Mouse (Mus musculus) heart, embryonic 16.5 days (tissue): ENCODE measurements around the gene Slc7a1. TPM values are rescaled to one million over a fixed set of nuclear protein-coding genes. Genes with fewer than 3 reads are reported as not detected.
A peak's percentile ranks its signal among the peaks of the same experiment; 100 is the strongest.

Source experiments
- ATAC-seq: fragments of 200-750 bp; cut with Nextera tagmentation; replicated peaks from 2 replicates; pipeline ENCODE4 v1.8.0; 2017; ENCODE audit warnings: moderate number of reproducible peaks; ENCODE audit not compliant: insufficient read depth, low FRiP score; ENCODE audit errors: extremely low read depth
- H3K27ac ChIP-seq: fragments of 300-500 bp; sonication (generic); 2 replicates; pipeline ENCODE4 v1.5.1; 2014; ENCODE audit warnings: mild to moderate bottlenecking, low read length, control low read depth, moderate library complexity
- H3K27me3 ChIP-seq: fragments of 300-500 bp; sonication (generic); 2 replicates; pipeline ENCODE4 v1.6.1; 2014; ENCODE audit warnings: low read length, mixed read lengths; ENCODE audit not compliant: control insufficient read depth, insufficient read depth
- H3K36me3 ChIP-seq: fragments of 300-500 bp; sonication (generic); 2 replicates; pipeline ENCODE4 v1.6.1; 2014; ENCODE audit not compliant: control insufficient read depth, insufficient read depth
- H3K4me1 ChIP-seq: fragments of 300-500 bp; sonication (generic); 2 replicates; pipeline ENCODE4 v1.6.1; 2014; ENCODE audit warnings: low read length, mixed read lengths; ENCODE audit not compliant: control insufficient read depth, insufficient read depth
- H3K4me2 ChIP-seq: fragments of 300-500 bp; sonication (generic); 2 replicates; pipeline ENCODE4 v1.6.1; 2014; ENCODE audit warnings: low read depth, mild to moderate bottlenecking, control low read depth, low read length
- H3K4me3 ChIP-seq: fragments of 300-500 bp; sonication (generic); 2 replicates; pipeline ENCODE4 v1.5.1; 2014; ENCODE audit warnings: mild to moderate bottlenecking, control low read depth, low read length
- H3K9ac ChIP-seq: fragments of 300-500 bp; sonication (generic); 2 replicates; pipeline ENCODE4 v1.6.1; 2014; ENCODE audit warnings: low read length, control low read depth
- H3K9me3 ChIP-seq: fragments of 300-500 bp; sonication (generic); replicated peaks from 2 replicates; pipeline ENCODE4 v1.6.1; 2016; ENCODE audit warnings: low read length; ENCODE audit not compliant: control insufficient read depth
- WGBS: fragments of 180-500 bp; shearing (Covaris S2); extraction: QIAGEN DNeasy Blood & Tissue Kit; methylation state at CpG from one replicate; pipeline ENCODE4 v1.1.7; 2014; 5-methylcytosine and 5-hydroxymethylcytosine counted together
- polyA plus RNA-seq: library from polyadenylated mRNA; unstranded; fragments of >200 nt; fragmentation: Nextera tagmentation; extraction: Ambion mirVana; gene quantifications from 2 replicates; pipeline ENCODE4 v1.2.1, GENCODE M21; 2015

The Slc7a1 gene
- polyA plus RNA-seq, 1 experiment from 2014 or later: 15.7 TPM

- WGBS: 25% methylated on average over 8 of the region's 8 CpGs
- H3K9me3 ChIP-seq: no peaks in the 10 kb centered on the region
- peaks cover 25% of the 10 kb centered on the region for H3K4me1 ChIP-seq
- peaks cover 6% of the 10 kb centered on the region for H3K36me3 ChIP-seq
- peak; percentile 72 for ATAC-seq
- peak overlapping the region; percentile 29; the same call in 1 of the 2 replicates for H3K4me2 ChIP-seq
- H3K27me3 ChIP-seq: no peaks in the 10 kb centered on the region
- H3K9ac ChIP-seq: peak overlapping the region; percentile 36
- peak overlapping the region; percentile 85 for H3K27ac ChIP-seq
- H3K4me3 ChIP-seq: no peak overlapping the region
These were observed 45.2 kb downstream of the Slc7a1 start for GRCm38 (mm10) chr5:148354536-148354935.

- Histone ChIP-seq H3K36me3 (peaks cover 6% of the 10 kb centered on the region), H3K9ac (no peak overlapping the region), H3K4me2 (no peak overlapping the region), H3K27ac (0 out of 2 replicates have a peak overlapping the region, but pooled peaks have one; percentile 85), H3K4me3 (no peak overlapping the region), H3K9me3 (no peaks in the 10 kb centered on the region), H3K4me1 (peaks cover 28% of the 10 kb centered on the region), H3K27me3 (no peaks in the 10 kb centered on the region)
- ATAC-seq: no peak
- WGBS: 64% methylated on average over 16 of the region's 16 CpGs
These were observed 46.3 kb downstream of the Slc7a1 start for GRCm38 (mm10) chr5:148353429-148353828.

- peaks cover 33% of the 10 kb centered on the region for H3K4me1 ChIP-seq
- ATAC-seq: no peak
- peaks cover 6% of the 10 kb centered on the region for H3K36me3 ChIP-seq
- no peaks in the 10 kb centered on the region for H3K9me3 ChIP-seq
- 0 out of 2 replicates have a peak overlapping the region, but pooled peaks have one; percentile 9 for H3K27ac ChIP-seq
- WGBS: 68% methylated on average over 15 of the region's 15 CpGs
- no peaks in the 10 kb centered on the region for H3K27me3 ChIP-seq
- H3K4me2 ChIP-seq: no peak overlapping the region
- H3K4me3 ChIP-seq: no peak overlapping the region
- H3K9ac ChIP-seq: no peak overlapping the region
These were observed 50.2 kb downstream of the Slc7a1 start for GRCm38 (mm10) chr5:148349327-148350011.

- H3K27ac ChIP-seq: 0 out of 2 replicates have a peak overlapping the region, but pooled peaks have one; percentile 39
- no peaks in the 10 kb centered on the region for H3K27me3 ChIP-seq
- no peaks in the 10 kb centered on the region for H3K9me3 ChIP-seq
- peaks cover 6% of the 10 kb centered on the region for H3K36me3 ChIP-seq
- H3K4me3 ChIP-seq: no peak overlapping the region
- H3K4me1 ChIP-seq: peaks cover 29% of the 10 kb centered on the region
- 50% methylated on average over 8 of the region's 8 CpGs for WGBS
- ATAC-seq: peak; percentile 74
- no peak overlapping the region for H3K4me2 ChIP-seq
- no peak overlapping the region for H3K9ac ChIP-seq
These were observed 51.6 kb downstream of the Slc7a1 start for GRCm38 (mm10) chr5:148348153-148348552.

GRCm38 (mm10) chr5:148346543-148346942 lies 53.2 kb downstream of the Slc7a1 start:
- Histone ChIP-seq H3K9ac (no peak overlapping the region), H3K36me3 (no peaks in the 10 kb centered on the region), H3K27ac (no peak overlapping the region), H3K4me3 (no peak overlapping the region), H3K4me2 (no peak overlapping the region), H3K9me3 (no peaks in the 10 kb centered on the region), H3K27me3 (no peaks in the 10 kb centered on the region), H3K4me1 (peaks cover 33% of the 10 kb centered on the region)
- ATAC-seq: no peak
- WGBS: 90% methylated on average over 8 of the region's 8 CpGs

GRCm38 (mm10) chr5:148344374-148344773 lies 55.3 kb downstream of the Slc7a1 start:
- Histone ChIP-seq H3K4me1 (peaks cover 33% of the 10 kb centered on the region), H3K4me3 (no peak overlapping the region), H3K9me3 (no peaks in the 10 kb centered on the region), H3K27me3 (no peaks in the 10 kb centered on the region), H3K9ac (peak overlapping the region; percentile 45; the same call in 1 of the 2 replicates), H3K36me3 (no peaks in the 10 kb centered on the region), H3K4me2 (no peak overlapping the region), H3K27ac (peak overlapping the region; percentile 83)
- WGBS: 33% methylated on average over 5 of the region's 5 CpGs
- ATAC-seq: no peak

- peak overlapping the region; percentile 59 for H3K4me2 ChIP-seq
- H3K4me1 ChIP-seq: peaks cover 21% of the 10 kb centered on the region
- H3K4me3 ChIP-seq: peak overlapping the region; percentile 39
- 20% methylated on average over 26 of the region's 26 CpGs for WGBS
- no peaks in the 10 kb centered on the region; the same call in 1 of the 2 replicates for H3K36me3 ChIP-seq
- peak overlapping the region; percentile 85 for H3K27ac ChIP-seq
- H3K9ac ChIP-seq: peak overlapping the region; percentile 60
- peak; percentile 92 for ATAC-seq
- H3K9me3 ChIP-seq: no peaks in the 10 kb centered on the region
- no peaks in the 10 kb centered on the region for H3K27me3 ChIP-seq
These were observed 57.5 kb downstream of the Slc7a1 start for GRCm38 (mm10) chr5:148342061-148342741.

GRCm38 (mm10) chr5:148339126-148339525 lies 60.6 kb downstream of the Slc7a1 start:
- H3K9ac ChIP-seq: no peak overlapping the region
- no peak for ATAC-seq
- H3K4me2 ChIP-seq: no peak overlapping the region
- H3K9me3 ChIP-seq: no peaks in the 10 kb centered on the region
- no peak overlapping the region for H3K4me3 ChIP-seq
- no peak overlapping the region for H3K27ac ChIP-seq
- H3K27me3 ChIP-seq: no peaks in the 10 kb centered on the region
- peaks cover 11% of the 10 kb centered on the region for H3K4me1 ChIP-seq
- 80% methylated on average over 5 of the region's 5 CpGs for WGBS
- peaks cover 10% of the 10 kb centered on the region for H3K36me3 ChIP-seq

- Histone ChIP-seq H3K4me3 (no peak overlapping the region), H3K4me2 (peak overlapping the region; percentile 43), H3K9ac (peak overlapping the region; percentile 54; the same call in 1 of the 2 replicates), H3K9me3 (no peaks in the 10 kb centered on the region), H3K36me3 (peaks cover 23% of the 10 kb centered on the region), H3K27me3 (no peaks in the 10 kb centered on the region), H3K27ac (peak overlapping the region; percentile 4; the same call in 1 of the 2 replicates), H3K4me1 (peaks cover 14% of the 10 kb centered on the region)
- 22% methylated on average over 8 of the region's 8 CpGs for WGBS
- ATAC-seq: peak; percentile 73
These were observed 67.1 kb downstream of the Slc7a1 start for GRCm38 (mm10) chr5:148332622-148332974.
